In the genomic region with DNA sequence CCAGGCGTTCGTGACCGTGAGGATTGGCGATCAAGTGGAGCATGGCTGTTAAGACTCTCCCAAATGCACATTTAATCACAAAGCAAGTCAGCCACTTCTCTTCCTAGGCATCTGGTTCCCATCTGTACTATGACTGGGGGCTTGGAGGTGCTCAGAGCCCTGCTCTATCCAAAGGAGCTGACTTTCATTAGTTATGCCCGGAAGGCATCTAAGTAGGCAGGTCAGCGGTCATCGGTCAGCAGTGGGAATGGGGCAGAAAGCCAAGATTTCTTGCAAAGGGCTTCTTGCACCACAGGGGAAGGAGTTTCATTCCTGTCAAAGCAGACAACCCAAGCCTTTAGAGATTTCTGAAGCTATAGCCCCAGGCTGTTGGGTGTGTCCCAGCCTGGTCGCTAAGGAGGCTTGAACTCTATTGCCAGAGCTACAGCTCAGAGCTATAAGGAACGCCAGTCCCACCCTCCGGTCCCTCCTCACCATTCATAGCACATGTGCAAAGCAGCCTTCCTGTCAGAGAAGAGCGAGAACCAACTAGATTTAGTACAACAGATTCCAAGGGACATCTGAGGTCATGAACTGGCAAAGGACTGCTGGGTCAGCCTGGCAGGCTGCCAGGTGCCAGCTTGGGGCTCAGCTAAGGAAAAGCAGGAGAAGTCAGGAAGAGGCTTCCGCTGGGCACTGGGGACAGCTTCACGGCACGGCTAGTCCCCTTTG, we compare ENCODE assay signal across 9 mouse cellular contexts.
DNase-seq lines count a peak whose midpoint lies in the region; TF ChIP-seq lines count a peak whose summit lies in the region.
"Had no signal": no experiment of that assay in that cellular context is flagged by ENCODE, and none has a peak within 500 bp of the region (broad histone marks: within the 10 kb centered on the region; RNA-seq: fewer than 3 reads in every experiment).

No protein-coding gene starts in this region.

- no peak overlapping the region for H3K27ac ChIP-seq in ES-E14 (ENCODE audit: insufficient read depth, low read depth, low read length, poor library complexity, severe bottlenecking)
- H3K27ac ChIP-seq in embryonic fibroblast, embryonic 13.5 days (ENCODE audit: insufficient read depth, low read length) = 0 out of 2 replicates have a peak overlapping the region, but pooled peaks have one; percentile 72
- H3K27ac ChIP-seq in layer of hippocampus, adult 2 months = no peak overlapping the region

- no peaks in the 10 kb centered on the region for H3K4me1 ChIP-seq in ES-E14 (ENCODE audit: control insufficient read depth in 2 of 2, insufficient read depth in 2 of 2, low read length in 2 of 2, poor library complexity in 1 of 2)
- H3K4me1 ChIP-seq in embryonic fibroblast, embryonic 13.5 days (ENCODE audit: control insufficient read depth, insufficient read depth, low read length) = peaks cover 13% of the 10 kb centered on the region

- H3K36me3 ChIP-seq in ES-E14 (ENCODE audit: control insufficient read depth, insufficient read depth, low read length, poor library complexity, severe bottlenecking) = no peaks in the 10 kb centered on the region

- H3K9me3 ChIP-seq in ES-E14 (ENCODE audit: control insufficient read depth, insufficient read depth, low read depth, low read length) = no peaks in the 10 kb centered on the region
- H3K9me3 ChIP-seq: megakaryocyte, embryonic 14.5 days had no signal

- H3K9ac ChIP-seq in ES-E14 (ENCODE audit: insufficient read depth, low read depth, low read length, poor library complexity, severe bottlenecking) = no peak overlapping the region

- no peak for TF ChIP-seq POLR2A in embryonic fibroblast, embryonic 13.5 days (IDR thresholded peaks at IDR 0.05; ENCODE audit: low read depth, low read length)

- in situ Hi-C loops in ES-E14 (cut with MboI; ENCODE audit: low sequenced_read_pairs in 2 of 2, unreplicated experiment in 2 of 2) = no loop called here

- H3K4me3 ChIP-seq in ES-E14 (ENCODE audit: insufficient read depth in 1 of 2, low read depth in 1 of 2, low read length in 2 of 2, poor library complexity in 1 of 2, severe bottlenecking in 1 of 2) = no peak overlapping the region
- H3K4me3 ChIP-seq in embryonic fibroblast, embryonic 13.5 days (ENCODE audit: insufficient read depth, low read length) = no peak overlapping the region
- no peak overlapping the region for H3K4me3 ChIP-seq in layer of hippocampus, adult 2 months
- H3K4me3 ChIP-seq: megakaryocyte, embryonic 14.5 days had no signal

- TF ChIP-seq CTCF in embryonic fibroblast, embryonic 13.5 days (IDR thresholded peaks at IDR 0.05; ENCODE audit: borderline replicate concordance, insufficient read depth, low read length) = no peak
- TF ChIP-seq CTCF in layer of hippocampus, adult 2 months (conservative IDR thresholded peaks at IDR 0.05) = no peak

- peak; percentile 42 for DNase-seq in ES-E14 (ENCODE audit: low read depth, low spot score)
- DNase-seq in adrenal gland, postnatal 14 days = peak; percentile 78
- peak; percentile 66 to 68 for DNase-seq in kidney, adult 8-10 months
- DNase-seq in neural tube, embryonic 10.5 days (ENCODE audit: extremely low spot score, low spot score) = peak; percentile 44
- no peak for DNase-seq in right cerebral cortex, postnatal 36 days (ENCODE audit: low spot score in 2 of 2)
- no peak for DNase-seq in layer of hippocampus, adult 2 months (ENCODE audit: low spot score in 2 of 2)
- DNase-seq in right cerebral cortex, adult 2 months (ENCODE audit: low spot score in 2 of 2) = no peak

TF ChIP-seq in ES-E14, 5 proteins besides CTCF, POLR2A, EP300 and RAD21:
- no peak for TF ChIP-seq ZC3H11A (IDR thresholded peaks at IDR 0.05; ENCODE audit: borderline replicate concordance, low read depth, low read length)
- no peak for TF ChIP-seq HCFC1 (IDR thresholded peaks at IDR 0.05; ENCODE audit: borderline replicate concordance, insufficient read depth, low read length)

Comparison
In these comparisons a context has a peak if more than half of its experiments do, and no peak if none do; other contexts are left out.
1. DNase-seq: peak in ES-E14 (single experiment), adrenal gland, postnatal 14 days (single experiment), kidney, adult 8-10 months (2 of 2) and neural tube, embryonic 10.5 days (single experiment); none in right cerebral cortex, postnatal 36 days (0 of 2), layer of hippocampus, adult 2 months (0 of 2) and right cerebral cortex, adult 2 months (0 of 2).